Mouse (Mus musculus) kidney, embryonic 16.5 days (tissue): Measurements from ENCODE around the gene Anxa3. TPM values are rescaled to one million over a fixed set of nuclear protein-coding genes. Genes with fewer than 3 reads are reported as not detected.

Experiments used
- ATAC-seq: fragments of 200-750 bp; cut with Nextera tagmentation; 2 replicates; pipeline ENCODE4 v1.8.0; 2017; ENCODE audit warnings: moderate TSS enrichment; ENCODE audit not compliant: low FRiP score, low TSS enrichment
- H3K27ac ChIP-seq: fragments of 300-500 bp; sonication (generic); 2 replicates; pipeline ENCODE4 v1.5.1; 2014; ENCODE audit warnings: low read length
- H3K27me3 ChIP-seq: fragments of 300-500 bp; sonication (generic); 2 replicates; pipeline ENCODE4 v1.6.1; 2014; ENCODE audit warnings: low read length, control low read depth, mixed read lengths; ENCODE audit not compliant: insufficient read depth
- H3K36me3 ChIP-seq: fragments of 300-500 bp; sonication (generic); 2 replicates; pipeline ENCODE4 v1.6.1; 2014; ENCODE audit warnings: low read length, control low read depth, mixed read lengths; ENCODE audit not compliant: insufficient read depth
- H3K4me1 ChIP-seq: fragments of 300-500 bp; sonication (generic); 2 replicates; pipeline ENCODE4 v1.6.1; 2014; ENCODE audit warnings: low read length, control low read depth, mixed read lengths; ENCODE audit not compliant: insufficient read depth
- H3K4me2 ChIP-seq: fragments of 300-500 bp; sonication (generic); replicated peaks from 2 replicates; pipeline ENCODE4 v1.6.1; 2014; ENCODE audit warnings: low read depth, low read length
- H3K4me3 ChIP-seq: fragments of 300-500 bp; sonication (generic); 2 replicates; pipeline ENCODE4 v1.5.1; 2014; ENCODE audit warnings: mild to moderate bottlenecking, low read length
- H3K9ac ChIP-seq: fragments of 300-500 bp; sonication (generic); replicated peaks from 2 replicates; pipeline ENCODE4 v1.6.1; 2014; ENCODE audit warnings: low read length
- H3K9me3 ChIP-seq: fragments of 300-500 bp; sonication (generic); 2 replicates; pipeline ENCODE4 v1.6.1; 2016; ENCODE audit warnings: low read length, control low read depth
- WGBS: fragments of 180-500 bp; shearing (Covaris S2); extraction: QIAGEN DNeasy Blood & Tissue Kit; methylation state at CpG from one replicate; pipeline ENCODE4 v1.1.7; 2014; 5-methylcytosine and 5-hydroxymethylcytosine counted together
- polyA plus RNA-seq: library from polyadenylated mRNA; unstranded; fragments of >200 nt; fragmentation: Nextera tagmentation; extraction: Ambion mirVana; gene quantifications from 2 replicates; pipeline ENCODE4 v1.2.1, GENCODE M21; 2015

Anxa3 gene
- polyA plus RNA-seq, 1 experiment from 2014 or later = 89.2 TPM

DNA sequence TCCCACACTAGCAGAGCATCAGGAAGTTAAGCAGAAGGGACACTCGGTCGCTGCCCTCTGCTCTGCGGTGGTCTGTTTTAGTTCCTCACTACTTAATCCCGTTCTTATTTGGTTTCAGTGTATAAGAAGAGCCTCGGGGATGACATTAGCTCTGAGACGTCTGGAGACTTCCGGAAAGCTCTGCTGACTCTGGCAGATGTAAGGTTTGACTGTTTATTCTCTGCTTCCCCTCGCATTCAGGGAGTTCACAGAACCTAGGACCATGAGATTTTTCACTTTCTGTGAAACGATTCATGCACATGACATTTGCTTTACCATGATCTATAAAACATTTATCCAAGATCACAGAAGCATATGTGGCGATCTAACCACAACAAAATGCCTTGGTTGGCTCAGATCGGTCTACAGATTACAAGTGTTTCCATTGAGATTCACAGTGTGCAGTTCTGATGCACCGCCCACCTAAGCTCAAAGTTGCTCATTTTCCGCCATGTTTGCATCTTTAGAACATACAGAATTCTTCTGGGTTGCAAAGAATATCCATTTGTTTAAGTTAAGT, 31.7 kb downstream of the Anxa3 start:
- Histone ChIP-seq H3K4me1 (no peaks in the 10 kb centered on the region), H3K4me2 (no peak overlapping the region), H3K36me3 (no peaks in the 10 kb centered on the region), H3K4me3 (no peak overlapping the region), H3K9me3 (no peaks in the 10 kb centered on the region), H3K27ac (no peak overlapping the region), H3K9ac (no peak overlapping the region), H3K27me3 (no peaks in the 10 kb centered on the region)
- ATAC-seq = no peak
- WGBS = 91% methylated on average over 13 of the region's 13 CpGs

DNA sequence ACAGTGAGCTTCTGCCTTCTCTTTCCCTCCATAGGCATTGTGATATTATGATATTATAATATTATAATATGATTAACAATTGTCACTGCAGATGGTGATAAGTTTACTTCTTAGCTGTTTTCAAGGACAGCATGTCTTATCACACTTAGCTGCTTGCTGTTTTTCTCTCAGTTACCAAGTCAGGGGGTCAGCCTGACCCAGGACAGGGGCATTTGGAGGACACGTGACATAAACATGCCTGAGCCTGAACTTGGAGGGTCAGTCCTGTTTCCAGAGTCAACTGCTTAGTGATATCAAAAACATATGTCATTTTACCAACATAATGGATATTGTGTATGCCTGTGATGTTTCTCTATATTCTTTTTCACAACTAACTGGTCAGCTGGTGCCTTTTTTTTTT, 34.0 kb downstream of the Anxa3 start:
- 56% methylated on average over 1 of the region's 1 CpGs for WGBS
- Histone ChIP-seq H3K4me1 (no peaks in the 10 kb centered on the region), H3K9me3 (no peaks in the 10 kb centered on the region), H3K27me3 (no peaks in the 10 kb centered on the region), H3K4me3 (no peak overlapping the region), H3K9ac (no peak overlapping the region), H3K36me3 (no peaks in the 10 kb centered on the region), H3K4me2 (no peak overlapping the region), H3K27ac (no peak overlapping the region)
- no peak for ATAC-seq

DNA sequence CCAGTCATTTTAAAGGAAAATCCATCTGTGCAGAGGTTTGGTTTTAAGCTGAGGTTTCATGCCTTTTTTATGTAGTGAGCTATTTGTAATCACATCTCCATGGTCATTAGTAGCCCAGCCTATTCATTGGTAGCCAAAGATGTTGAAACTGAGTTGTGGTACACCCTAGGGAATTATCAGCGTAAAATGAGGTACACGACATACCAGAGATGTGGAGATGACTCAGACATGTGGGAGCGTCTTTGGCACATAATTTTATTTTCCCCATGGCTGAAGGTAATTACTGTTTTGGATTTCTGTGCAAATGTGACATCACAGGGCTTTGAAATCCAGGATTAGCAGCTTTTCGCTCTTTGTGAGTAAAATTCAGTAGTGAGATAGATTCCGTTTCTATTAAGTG, 41.2 kb downstream of the Anxa3 start:
- Histone ChIP-seq H3K4me2 (no peak overlapping the region), H3K9me3 (no peaks in the 10 kb centered on the region), H3K36me3 (peaks cover 12% of the 10 kb centered on the region), H3K9ac (no peak overlapping the region), H3K27me3 (no peaks in the 10 kb centered on the region), H3K4me1 (no peaks in the 10 kb centered on the region), H3K27ac (no peak overlapping the region), H3K4me3 (no peak overlapping the region)
- 82% methylated on average over 5 of the region's 5 CpGs for WGBS
- no peak for ATAC-seq

DNA sequence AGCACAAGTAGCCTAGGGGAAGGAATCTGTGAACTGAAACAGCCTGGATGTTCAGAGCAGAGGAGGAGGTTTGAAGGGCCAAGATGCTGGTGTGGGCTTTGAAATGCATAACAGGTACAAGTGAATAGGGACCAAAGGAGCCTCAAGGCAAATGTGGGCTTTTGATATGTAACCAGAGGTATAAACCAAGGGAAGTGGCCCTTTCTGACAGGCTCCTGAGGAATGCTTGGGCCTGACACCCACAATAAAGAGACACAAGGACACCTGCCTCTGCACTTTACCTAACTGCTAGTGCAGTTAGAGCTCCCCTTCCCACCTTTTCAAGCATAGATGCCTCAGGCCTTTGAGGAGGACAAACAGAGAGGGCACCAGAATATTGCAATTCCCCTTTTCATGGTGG, 54.8 kb downstream of the Anxa3 start:
- H3K4me3 ChIP-seq = no peak overlapping the region
- H3K9ac ChIP-seq = no peak overlapping the region
- H3K27ac ChIP-seq = no peak overlapping the region
- peaks cover 6% of the 10 kb centered on the region; the same call in 1 of the 2 replicates for H3K9me3 ChIP-seq
- H3K36me3 ChIP-seq = 0 out of 2 replicates have a peak, but pooled peaks cover 7% of the 10 kb centered on the region
- H3K27me3 ChIP-seq = no peaks in the 10 kb centered on the region
- ATAC-seq = no peak
- 0 out of 2 replicates have a peak, but pooled peaks cover 5% of the 10 kb centered on the region for H3K4me1 ChIP-seq
- H3K4me2 ChIP-seq = no peak overlapping the region

DNA sequence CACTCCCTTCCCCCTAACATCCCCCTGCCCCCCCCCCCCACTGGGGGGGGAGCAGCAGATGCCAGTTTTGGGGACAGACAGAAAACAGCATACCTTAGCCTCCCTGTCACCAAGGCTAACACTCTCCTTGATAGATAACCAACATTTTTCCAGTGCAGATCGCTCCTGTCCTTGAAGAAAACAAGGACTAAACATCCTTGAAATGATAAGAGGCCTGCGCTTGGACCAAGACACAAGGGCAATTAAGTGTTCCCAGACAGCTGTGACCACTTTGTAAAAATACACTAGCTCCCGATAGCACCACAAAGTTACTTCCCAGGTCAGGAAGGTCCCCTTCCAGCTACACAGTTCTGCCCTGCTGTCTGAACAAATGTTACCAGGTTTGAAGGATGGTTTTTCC, 55.2 kb downstream of the Anxa3 start:
- 40% methylated on average over 3 of the region's 3 CpGs for WGBS
- peaks cover 6% of the 10 kb centered on the region; the same call in 1 of the 2 replicates for H3K9me3 ChIP-seq

DNA sequence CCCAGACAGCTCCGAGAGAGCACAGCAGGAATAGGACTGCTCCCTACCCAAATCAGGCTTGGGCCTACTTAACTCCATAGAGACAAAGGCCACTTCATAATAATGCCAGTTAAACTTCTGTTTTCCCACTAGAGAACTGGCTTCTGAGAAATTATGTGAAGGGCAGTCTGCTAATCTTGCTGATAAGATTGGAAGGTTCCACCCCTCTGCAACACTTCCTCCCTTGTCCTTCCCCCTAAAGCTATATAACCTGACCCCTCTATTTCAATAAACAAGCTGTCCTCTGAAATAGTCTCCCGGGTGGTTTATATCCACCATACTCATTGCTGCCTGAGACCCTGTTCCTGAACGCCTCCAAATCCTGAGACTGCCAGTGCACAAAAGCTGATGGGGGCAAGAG, 56.1 kb downstream of the Anxa3 start:
- ATAC-seq = no peak
- no peak overlapping the region for H3K4me2 ChIP-seq
- H3K9ac ChIP-seq = no peak overlapping the region
- H3K4me3 ChIP-seq = no peak overlapping the region
- no peaks in the 10 kb centered on the region for H3K27me3 ChIP-seq
- H3K4me1 ChIP-seq = 0 out of 2 replicates have a peak, but pooled peaks cover 5% of the 10 kb centered on the region
- 54% methylated on average over 3 of the region's 3 CpGs for WGBS
- H3K36me3 ChIP-seq = 0 out of 2 replicates have a peak, but pooled peaks cover 5% of the 10 kb centered on the region
- H3K27ac ChIP-seq = no peak overlapping the region
- peaks cover 6% of the 10 kb centered on the region; the same call in 1 of the 2 replicates for H3K9me3 ChIP-seq

More for the DNA sequence above, 55.2 kb downstream of the Anxa3 start:
- H3K27me3 ChIP-seq = no peaks in the 10 kb centered on the region
- H3K27ac ChIP-seq = no peak overlapping the region
- no peak overlapping the region for H3K4me2 ChIP-seq
- H3K9ac ChIP-seq = no peak overlapping the region
- ATAC-seq = no peak
- 0 out of 2 replicates have a peak, but pooled peaks cover 7% of the 10 kb centered on the region for H3K36me3 ChIP-seq
- 0 out of 2 replicates have a peak, but pooled peaks cover 5% of the 10 kb centered on the region for H3K4me1 ChIP-seq
- H3K4me3 ChIP-seq = no peak overlapping the region

DNA sequence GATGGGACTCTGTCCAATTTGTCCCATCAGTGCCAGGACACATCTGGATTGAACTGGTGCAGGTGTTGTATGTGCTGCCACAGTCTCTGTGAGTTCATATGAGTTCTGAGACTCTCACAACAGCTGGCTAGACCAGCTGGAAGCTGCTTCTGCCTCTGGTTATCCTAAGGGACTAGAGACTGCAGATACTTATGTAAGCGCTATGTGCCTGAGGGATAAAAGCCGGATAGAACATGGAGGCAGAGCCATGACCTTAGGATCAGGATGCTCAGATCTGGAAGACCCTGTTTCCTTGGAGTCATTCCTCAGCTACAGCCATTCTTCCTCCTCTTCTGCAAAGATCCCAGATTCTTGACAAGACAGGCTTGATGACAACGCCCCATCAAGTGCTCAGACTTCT, 60.3 kb downstream of the Anxa3 start:
- WGBS = 87% methylated on average over 3 of the region's 3 CpGs
- H3K27ac ChIP-seq = no peak overlapping the region
- ATAC-seq = no peak

DNA sequence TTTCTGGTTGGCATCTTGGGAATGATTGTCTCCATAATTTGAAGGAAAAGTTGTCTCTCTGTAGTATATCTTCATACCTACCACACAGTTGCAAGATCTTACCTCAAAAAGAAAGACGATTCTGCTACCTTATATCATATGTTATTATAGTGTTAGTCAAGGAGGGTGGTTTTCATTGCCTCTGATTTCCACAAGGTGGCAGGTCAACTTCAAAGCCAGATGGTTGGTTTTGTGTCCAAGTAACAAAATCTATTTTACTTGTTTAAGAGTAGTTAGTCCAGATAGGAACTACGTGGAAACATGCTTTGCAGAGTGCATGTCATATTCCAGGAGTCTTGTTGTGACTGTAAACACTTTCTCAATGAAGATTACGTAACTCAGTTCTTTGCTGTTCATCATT, 61.2 kb downstream of the Anxa3 start:
- whole genome bisulfite sequencing = 71% methylated on average over 3 of the region's 3 CpGs
- ATAC-seq = no peak
- Histone ChIP-seq H3K4me2 (no peak overlapping the region), H3K27ac (no peak overlapping the region), H3K4me3 (no peak overlapping the region), H3K4me1 (0 out of 2 replicates have a peak, but pooled peaks cover 1% of the 10 kb centered on the region), H3K9ac (no peak overlapping the region), H3K9me3 (no peaks in the 10 kb centered on the region), H3K36me3 (no peaks in the 10 kb centered on the region), H3K27me3 (no peaks in the 10 kb centered on the region)

More for the DNA sequence above, 60.3 kb downstream of the Anxa3 start:
- Histone ChIP-seq H3K9me3 (no peaks in the 10 kb centered on the region), H3K27me3 (no peaks in the 10 kb centered on the region), H3K4me3 (no peak overlapping the region), H3K9ac (no peak overlapping the region), H3K4me2 (no peak overlapping the region), H3K4me1 (0 out of 2 replicates have a peak, but pooled peaks cover 5% of the 10 kb centered on the region), H3K36me3 (no peaks in the 10 kb centered on the region)

DNA sequence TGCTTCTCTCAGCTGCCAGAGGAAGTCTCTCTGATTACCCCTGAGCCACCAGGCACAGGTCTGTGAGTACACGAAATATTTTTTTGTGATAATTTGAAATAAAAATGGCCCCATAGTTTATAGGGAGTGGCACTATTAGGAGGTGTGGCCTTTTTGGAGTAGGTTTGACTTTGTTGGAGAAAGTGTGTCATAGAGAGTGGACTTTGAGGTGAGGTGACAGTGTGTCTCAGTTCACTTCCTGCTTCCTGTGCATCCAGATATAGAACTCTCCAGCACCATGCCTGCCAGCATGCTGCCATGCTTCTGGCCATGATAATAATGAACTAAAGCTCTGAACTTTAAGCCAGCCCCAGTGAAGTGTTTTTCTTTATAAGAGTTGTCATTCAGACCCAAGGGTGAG, 66.8 kb downstream of the Anxa3 start:
- no peak overlapping the region for H3K9ac ChIP-seq
- H3K36me3 ChIP-seq = no peaks in the 10 kb centered on the region
- H3K4me2 ChIP-seq = no peak overlapping the region
- H3K27me3 ChIP-seq = no peaks in the 10 kb centered on the region
- WGBS = 87% methylated on average over 1 of the region's 1 CpGs
- ATAC-seq = no peak
- H3K4me1 ChIP-seq = no peaks in the 10 kb centered on the region
- no peak overlapping the region for H3K27ac ChIP-seq
- H3K4me3 ChIP-seq = no peak overlapping the region
- H3K9me3 ChIP-seq = no peaks in the 10 kb centered on the region

DNA sequence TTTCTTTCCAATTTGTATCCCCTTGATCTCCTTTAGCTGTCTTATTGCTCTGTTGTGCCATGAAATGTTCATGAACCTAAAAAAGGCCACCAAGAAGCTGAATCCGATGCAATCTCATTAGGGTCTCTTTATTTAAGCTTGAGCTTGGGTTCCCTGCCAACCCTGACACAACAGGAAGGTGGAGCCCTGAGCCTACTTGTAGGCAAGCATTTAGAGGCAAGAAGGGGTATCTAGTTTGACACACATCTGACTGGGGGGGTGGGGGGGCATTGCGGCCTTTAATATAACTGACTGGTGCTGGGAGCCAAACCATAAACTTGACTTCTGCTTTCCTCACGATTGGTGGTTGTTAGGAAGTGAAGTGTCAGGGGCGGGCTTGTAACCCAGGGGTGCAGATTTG, 74.0 kb downstream of the Anxa3 start:
- ATAC-seq = no peak
- no peak overlapping the region for H3K4me3 ChIP-seq
- peaks cover 7% of the 10 kb centered on the region for H3K4me1 ChIP-seq
- no peaks in the 10 kb centered on the region for H3K9me3 ChIP-seq
- H3K27ac ChIP-seq = no peak overlapping the region
- no peaks in the 10 kb centered on the region for H3K27me3 ChIP-seq
- H3K4me2 ChIP-seq = no peak overlapping the region
- WGBS = 84% methylated on average over 4 of the region's 4 CpGs
- no peak overlapping the region for H3K9ac ChIP-seq
- no peaks in the 10 kb centered on the region for H3K36me3 ChIP-seq
